Mouse (Mus musculus): ENCODE data around the gene Ces1f. TPM values are rescaled to one million over a fixed set of nuclear protein-coding genes. Genes with fewer than 3 reads are reported as not detected.

The Ces1f gene
- not detected in 2 replicates for polyA plus RNA-seq (2016; fragmentation: Nextera tagmentation; extraction: Ambion mirVana)

- Histone ChIP-seq H3K4me2 (replicated peaks) (no peak within 1 kb of the TSS), H3K36me3 (no peaks in the 10 kb centered on the region), H3K4me3 (no peak within 1 kb of the TSS), H3K4me1 (no peaks in the 10 kb centered on the region; the same call in 1 of the 2 replicates), H3K9ac (replicated peaks) (no peak within 1 kb of the TSS), H3K9me3 (no peaks in the 10 kb centered on the region), H3K27ac (replicated peaks) (no peak within 1 kb of the TSS), H3K27me3 (no peaks in the 10 kb centered on the region)
- ATAC-seq (ENCODE audit: low FRiP score, low read depth), result no peak
- 100% methylated on average over 1 of the region's 1 CpGs for WGBS
Observed at GRCm38 (mm10) chr8:93279556-93279955, at the start of gene Ces1f. Gene Ces1f (minus strand): TSS chr8:93279747.

GRCm38 (mm10) chr8:93325123-93325522 lies 45.6 kb upstream of the Ces1f start:
- Histone ChIP-seq H3K9ac (replicated peaks) (no peak overlapping the region), H3K4me2 (replicated peaks) (no peak overlapping the region), H3K9me3 (no peaks in the 10 kb centered on the region), H3K36me3 (no peaks in the 10 kb centered on the region), H3K4me3 (no peak overlapping the region), H3K27me3 (no peaks in the 10 kb centered on the region), H3K27ac (replicated peaks) (no peak overlapping the region), H3K4me1 (no peaks in the 10 kb centered on the region)
- 83% methylated on average over 2 of the region's 2 CpGs for WGBS
- no peak for ATAC-seq (ENCODE audit: low FRiP score, low read depth)

GRCm38 (mm10) chr8:93317031-93317430 lies 37.5 kb upstream of the Ces1f start:
- no peaks in the 10 kb centered on the region for H3K9me3 ChIP-seq

GRCm38 (mm10) chr8:93315557-93315956 lies 36.0 kb upstream of the Ces1f start:
- H3K27ac ChIP-seq (replicated peaks), result no peak overlapping the region
- WGBS, result 76% methylated on average over 2 of the region's 2 CpGs
- H3K9me3 ChIP-seq, result no peaks in the 10 kb centered on the region
- H3K4me2 ChIP-seq (replicated peaks), result no peak overlapping the region
- H3K9ac ChIP-seq (replicated peaks), result no peak overlapping the region
- H3K27me3 ChIP-seq, result no peaks in the 10 kb centered on the region
- no peaks in the 10 kb centered on the region for H3K36me3 ChIP-seq
- no peak for ATAC-seq (ENCODE audit: low FRiP score, low read depth)
- H3K4me1 ChIP-seq, result no peaks in the 10 kb centered on the region
- H3K4me3 ChIP-seq, result no peak overlapping the region

More at GRCm38 (mm10) chr8:93317031-93317430, 37.5 kb upstream of the Ces1f start:
- Histone ChIP-seq H3K4me2 (replicated peaks) (no peak overlapping the region), H3K27ac (replicated peaks) (no peak overlapping the region), H3K4me3 (no peak overlapping the region), H3K4me1 (no peaks in the 10 kb centered on the region), H3K27me3 (no peaks in the 10 kb centered on the region), H3K9ac (replicated peaks) (no peak overlapping the region), H3K36me3 (no peaks in the 10 kb centered on the region)
- no peak for ATAC-seq (ENCODE audit: low FRiP score, low read depth)
- WGBS, result 85% methylated on average over 2 of the region's 2 CpGs

- no peaks in the 10 kb centered on the region for H3K36me3 ChIP-seq
- 87% methylated on average over 2 of the region's 2 CpGs for WGBS
Observed at GRCm38 (mm10) chr8:93283896-93284295, 4.3 kb upstream of the Ces1f start.

GRCm38 (mm10) chr8:93282349-93282748 lies 2.8 kb upstream of the Ces1f start:
- H3K9ac ChIP-seq (replicated peaks), result no peak overlapping the region
- H3K4me2 ChIP-seq (replicated peaks), result no peak overlapping the region
- H3K4me3 ChIP-seq, result no peak overlapping the region
- no peaks in the 10 kb centered on the region; the same call in 1 of the 2 replicates for H3K4me1 ChIP-seq
- H3K27me3 ChIP-seq, result no peaks in the 10 kb centered on the region
- H3K9me3 ChIP-seq, result no peaks in the 10 kb centered on the region
- 60% methylated on average over 3 of the region's 3 CpGs for WGBS
- no peaks in the 10 kb centered on the region for H3K36me3 ChIP-seq
- no peak overlapping the region for H3K27ac ChIP-seq (replicated peaks)
- no peak for ATAC-seq (ENCODE audit: low FRiP score, low read depth)

More at GRCm38 (mm10) chr8:93283896-93284295, 4.3 kb upstream of the Ces1f start:
- Histone ChIP-seq H3K27ac (replicated peaks) (no peak overlapping the region), H3K4me2 (replicated peaks) (no peak overlapping the region), H3K9me3 (no peaks in the 10 kb centered on the region), H3K4me1 (no peaks in the 10 kb centered on the region; the same call in 1 of the 2 replicates), H3K4me3 (no peak overlapping the region), H3K27me3 (no peaks in the 10 kb centered on the region), H3K9ac (replicated peaks) (no peak overlapping the region)
- no peak for ATAC-seq (ENCODE audit: low FRiP score, low read depth)

GRCm38 (mm10) chr8:93278176-93278805 lies 1.3 kb downstream of the Ces1f start:
- Histone ChIP-seq H3K4me2 (replicated peaks) (no peak overlapping the region), H3K27ac (replicated peaks) (no peak overlapping the region), H3K36me3 (no peaks in the 10 kb centered on the region), H3K9me3 (no peaks in the 10 kb centered on the region), H3K9ac (replicated peaks) (no peak overlapping the region), H3K27me3 (no peaks in the 10 kb centered on the region), H3K4me3 (no peak overlapping the region), H3K4me1 (no peaks in the 10 kb centered on the region; the same call in 1 of the 2 replicates)
- WGBS, result 73% methylated on average over 4 of the region's 4 CpGs
- no peak for ATAC-seq (ENCODE audit: low FRiP score, low read depth)

- H3K36me3 ChIP-seq, result no peaks in the 10 kb centered on the region
- whole genome bisulfite sequencing, result 91% methylated on average over 4 of the region's 4 CpGs
- H3K9me3 ChIP-seq, result no peaks in the 10 kb centered on the region
- no peak for ATAC-seq (ENCODE audit: low FRiP score, low read depth)
- no peak overlapping the region for H3K4me3 ChIP-seq
- H3K9ac ChIP-seq (replicated peaks), result no peak overlapping the region
- no peaks in the 10 kb centered on the region for H3K27me3 ChIP-seq
- H3K4me1 ChIP-seq, result no peaks in the 10 kb centered on the region
- H3K27ac ChIP-seq (replicated peaks), result no peak overlapping the region
- no peak overlapping the region for H3K4me2 ChIP-seq (replicated peaks)
Observed at GRCm38 (mm10) chr8:93274609-93275008, 4.9 kb downstream of the Ces1f start.

- no peaks in the 10 kb centered on the region for H3K4me1 ChIP-seq
- H3K27ac ChIP-seq (replicated peaks), result no peak overlapping the region
- H3K27me3 ChIP-seq, result no peaks in the 10 kb centered on the region
- no peak overlapping the region for H3K9ac ChIP-seq (replicated peaks)
- H3K4me3 ChIP-seq, result no peak overlapping the region
- ATAC-seq (ENCODE audit: low FRiP score, low read depth), result no peak
- no peaks in the 10 kb centered on the region for H3K36me3 ChIP-seq
- 78% methylated on average over 3 of the region's 3 CpGs for WGBS
- no peaks in the 10 kb centered on the region for H3K9me3 ChIP-seq
- H3K4me2 ChIP-seq (replicated peaks), result no peak overlapping the region
Observed at GRCm38 (mm10) chr8:93273321-93273720, 6.2 kb downstream of the Ces1f start.

GRCm38 (mm10) chr8:93272686-93273085 lies 6.9 kb downstream of the Ces1f start:
- 94% methylated on average over 4 of the region's 4 CpGs for WGBS
- H3K9ac ChIP-seq (replicated peaks), result no peak overlapping the region
- H3K4me2 ChIP-seq (replicated peaks), result no peak overlapping the region
- no peak for ATAC-seq (ENCODE audit: low FRiP score, low read depth)
- H3K4me3 ChIP-seq, result no peak overlapping the region
- no peaks in the 10 kb centered on the region for H3K4me1 ChIP-seq
- no peaks in the 10 kb centered on the region for H3K36me3 ChIP-seq
- H3K27ac ChIP-seq (replicated peaks), result no peak overlapping the region
- no peaks in the 10 kb centered on the region for H3K9me3 ChIP-seq
- H3K27me3 ChIP-seq, result no peaks in the 10 kb centered on the region

GRCm38 (mm10) chr8:93261436-93261835 lies 18.1 kb downstream of the Ces1f start:
- Histone ChIP-seq H3K4me2 (replicated peaks) (no peak overlapping the region), H3K9ac (replicated peaks) (no peak overlapping the region), H3K4me3 (no peak overlapping the region), H3K4me1 (no peaks in the 10 kb centered on the region), H3K27ac (replicated peaks) (no peak overlapping the region), H3K9me3 (no peaks in the 10 kb centered on the region), H3K27me3 (no peaks in the 10 kb centered on the region), H3K36me3 (no peaks in the 10 kb centered on the region)
- ATAC-seq (ENCODE audit: low FRiP score, low read depth), result no peak
- WGBS, result 81% methylated on average over 2 of the region's 2 CpGs

- Histone ChIP-seq H3K9ac (replicated peaks) (no peak overlapping the region), H3K4me1 (no peaks in the 10 kb centered on the region), H3K27me3 (no peaks in the 10 kb centered on the region), H3K27ac (replicated peaks) (no peak overlapping the region), H3K36me3 (no peaks in the 10 kb centered on the region), H3K9me3 (no peaks in the 10 kb centered on the region), H3K4me2 (replicated peaks) (no peak overlapping the region), H3K4me3 (no peak overlapping the region)
- no peak for ATAC-seq (ENCODE audit: low FRiP score, low read depth)
- 95% methylated on average over 1 of the region's 1 CpGs for WGBS
Observed at GRCm38 (mm10) chr8:93252400-93252925, 27.1 kb downstream of the Ces1f start.
